Mouse (Mus musculus) embryonic stem cell, embryonic (primary cell): ENCODE results near the gene Olfr699.
"Not testable (repeated sequence)": the region's sequence is repeated elsewhere in the genome, so short reads cannot be mapped to it uniquely, and the experiment has no call there.

Experiments used
- CTCF ChIA-PET, 4 experiments: fragments of 300-600 bp in 2 of 4; fragments of 350-600 bp in 2 of 4; sonication (Branson Sonifier 250); formaldehyde crosslinking; loops; one replicate each; lab custom pipeline; 2022; ENCODE audit warnings: inconsistent platforms in 2 of 4; lab: Charles Lee
- POLR2A ChIA-PET, 4 experiments: fragments of 300-600 bp in 2 of 4; fragments of 350-600 bp in 2 of 4; sonication (Branson Sonifier 250); formaldehyde crosslinking; loops; one replicate each; lab custom pipeline; 2022; ENCODE audit warnings: antibody characterized with exemption in 4 of 4, inconsistent platforms in 1 of 4; lab: Charles Lee

The Olfr699 gene

GRCm38 (mm10) chr7:106793098-106793497 is at the start of gene Olfr699:
Olfr699 (minus strand) TSS chr7:106793198.
- ChIA-PET POLR2A (no interaction called here), CTCF (no interaction called here)

GRCm38 (mm10) chr7:106833793-106834192 is 40.8 kb upstream of the Olfr699 start, which contains the start of gene Olfr702:
Olfr702 (minus strand) TSS chr7:106833893.
- ChIA-PET CTCF (no interaction called here), POLR2A (no interaction called here)

DNA sequence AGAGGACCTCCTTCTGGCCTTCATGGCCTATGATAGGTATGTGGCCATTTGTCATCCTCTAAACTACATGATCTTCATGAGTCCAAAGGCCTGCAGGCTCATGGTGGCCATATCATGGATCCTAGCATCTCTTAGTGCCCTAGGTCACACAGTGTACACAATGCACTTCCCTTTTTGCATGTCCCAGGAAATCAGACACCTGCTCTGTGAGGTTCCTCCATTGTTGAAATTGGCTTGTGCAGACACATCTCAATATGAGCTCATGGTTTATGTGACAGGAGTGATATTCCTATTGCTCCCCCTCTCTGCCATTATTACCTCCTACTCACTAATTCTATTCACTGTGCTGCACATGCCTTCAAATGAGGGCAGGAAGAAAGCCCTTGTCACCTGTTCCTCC is 25.4 kb upstream of the Olfr699 start:
- ChIA-PET POLR2A (no interaction called here), CTCF (no interaction called here)

- POLR2A ChIA-PET, result no interaction called here
Observed at GRCm38 (mm10) chr7:106815775-106816174, 22.8 kb upstream of the Olfr699 start.

GRCm38 (mm10) chr7:106813829-106814228 is 20.8 kb upstream of the Olfr699 start, which contains the start of gene Olfr701:
Olfr701 (plus strand) TSS chr7:106814129.
- ChIA-PET CTCF (no interaction called here), POLR2A (no interaction called here)

More at GRCm38 (mm10) chr7:106815775-106816174, 22.8 kb upstream of the Olfr699 start:
- CTCF ChIA-PET, result no interaction called here

- CTCF ChIA-PET, result no interaction called here
- POLR2A ChIA-PET, result no interaction called here
Observed at GRCm38 (mm10) chr7:106808734-106809133, 15.7 kb upstream of the Olfr699 start, which contains the start of gene Olfr700. Olfr700 (minus strand) TSS chr7:106808834.

- ChIA-PET POLR2A (no interaction called here), CTCF (no interaction called here)
Observed at GRCm38 (mm10) chr7:106788330-106788729, 4.7 kb downstream of the Olfr699 start.

GRCm38 (mm10) chr7:106761008-106761407 is 32.0 kb downstream of the Olfr699 start:
- CTCF ChIA-PET, result not testable (repeated sequence)
- POLR2A ChIA-PET, result interaction anchor here in 2 of 4 experiments (1.3 to 1.7 kb wide), 2 partner anchors 15 to 16 kb away, joined by 6 read pairs; no protein-coding TSS in a partner anchor

GRCm38 (mm10) chr7:106758800-106759199 is 34.2 kb downstream of the Olfr699 start:
- POLR2A ChIA-PET, result interaction anchor here in 1 of 4 experiments (0.6 kb wide), 2 partner anchors 14 to 131 kb away, joined by 4 to 5 read pairs; no protein-coding TSS in a partner anchor

GRCm38 (mm10) chr7:106755297-106755696 is 37.7 kb downstream of the Olfr699 start, which contains the start of gene Olfr698:
Olfr698 (minus strand) TSS chr7:106755397.
- ChIA-PET POLR2A (interaction anchor here in 2 of 4 experiments (0.6 to 1.4 kb wide), 2 partner anchors 10 to 840 kb away, joined by 3 read pairs; partner anchors contain the start of gene Ppfibp2 (in 1 of the 2)), CTCF (no interaction called here)

More at GRCm38 (mm10) chr7:106758800-106759199, 34.2 kb downstream of the Olfr699 start:
- CTCF ChIA-PET, result interaction anchor here in 2 of 4 experiments (0.7 to 0.8 kb wide), 2 partner anchors 196 to 208 kb away, joined by 3 read pairs; no protein-coding TSS in a partner anchor

- CTCF ChIA-PET, result no interaction called here
Observed at GRCm38 (mm10) chr7:106745811-106746210, 47.2 kb downstream of the Olfr699 start.

GRCm38 (mm10) chr7:106742343-106742742 is 50.7 kb downstream of the Olfr699 start, which contains the start of gene Olfr697:
Olfr697 (minus strand) TSS chr7:106742443.
- POLR2A ChIA-PET, result no interaction called here
- CTCF ChIA-PET, result interaction anchor here in 1 of 4 experiments (0.5 kb wide), 1 partner anchor 74 kb away, joined by 3 read pairs; no protein-coding TSS in a partner anchor

More at GRCm38 (mm10) chr7:106745811-106746210, 47.2 kb downstream of the Olfr699 start:
- POLR2A ChIA-PET, result interaction anchor here in 2 of 4 experiments (0.8 to 1.7 kb wide), 4 partner anchors 9 to 463 kb away, joined by 3 to 6 read pairs (median 6); partner anchors contain the start of genes Olfr698 (in 1 of the 2) and Rbmxl2 (in 1 of the 2)
